ENCODE assay signal across 18 mouse cellular contexts in the genomic region with DNA sequence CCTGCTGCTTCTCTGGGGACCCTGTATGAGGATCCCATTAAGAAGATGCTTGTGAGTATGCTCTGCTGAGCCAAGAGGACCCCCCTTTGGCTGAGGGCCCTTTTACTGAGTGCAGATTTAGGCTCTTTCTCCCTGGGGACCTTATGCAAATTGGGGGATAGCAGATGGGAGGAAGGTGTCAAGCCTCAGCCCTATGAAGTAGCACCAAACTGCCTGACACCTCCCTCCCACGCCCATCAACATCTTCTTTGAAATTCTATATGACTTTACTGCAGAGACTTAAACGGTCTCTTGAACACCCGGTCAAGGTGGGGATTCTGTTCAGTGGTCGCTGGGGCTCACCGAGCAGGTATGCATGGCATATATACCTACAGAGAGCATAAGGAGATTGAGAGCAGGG. TPM values are rescaled to one million over a fixed set of nuclear protein-coding genes. Genes with fewer than 3 reads are reported as not detected.
DNase-seq lines count a peak whose midpoint lies in the region; ATAC-seq and TF ChIP-seq lines count a peak whose summit lies in the region.
"Had no signal": no experiment of that assay in that cellular context is flagged by ENCODE, and none has a peak within 500 bp of the region (broad histone marks: within the 10 kb centered on the region; RNA-seq: fewer than 3 reads in every experiment).

No protein-coding gene starts in this region.

- H3K4me3 ChIP-seq in heart, adult 2 months, result no peak overlapping the region
- no peak overlapping the region for H3K4me3 ChIP-seq in neural tube, embryonic 13.5 days
- H3K4me3 ChIP-seq: embryonic facial prominence, embryonic 12.5 days; heart, embryonic 12.5 days; liver, embryonic 15.5 days had no signal

- peak overlapping the region; percentile 54 for H3K27ac ChIP-seq in heart, adult 2 months
- H3K27ac ChIP-seq in neural tube, embryonic 13.5 days (replicated peaks), result no peak overlapping the region
- H3K27ac ChIP-seq: embryonic facial prominence, embryonic 12.5 days; liver, embryonic 15.5 days had no signal

- no peak for TF ChIP-seq CTCF in heart, adult 2 months (IDR thresholded peaks at IDR 0.05)

- peaks cover 6% of the 10 kb centered on the region; the same call in 1 of the 2 replicates for H3K79me2 ChIP-seq in heart, adult 2 months (replicated peaks; ENCODE audit: control insufficient read depth, insufficient read depth, low read length)

- intact Hi-C loops in heart, adult 2 months (cut with DNase I), result no loop called here

- H3K9me3 ChIP-seq in neural tube, embryonic 13.5 days, result no peaks in the 10 kb centered on the region
- H3K9me3 ChIP-seq: embryonic facial prominence, embryonic 12.5 days; heart, embryonic 12.5 days; liver, embryonic 15.5 days had no signal

- no peak for TF ChIP-seq POLR2A in heart, adult 2 months (IDR thresholded peaks at IDR 0.05; ENCODE audit: insufficient read depth, low read depth, low read length)

- ATAC-seq in neural tube, embryonic 13.5 days (ENCODE audit: low read depth), result 0 out of 2 replicates have a peak, but pooled peaks have one; percentile 20
- ATAC-seq in neutrophil, adult 5-6 weeks (ENCODE audit: extremely low read depth, insufficient number of reproducible peaks, low FRiP score, poor library complexity, severe bottlenecking), result peak; percentile 88
- no peak for ATAC-seq in granulocyte monocyte progenitor cell, adult 5-6 weeks (replicated peaks; ENCODE audit: poor library complexity, severe bottlenecking)
- ATAC-seq: forebrain, embryonic 14.5 days; inflammation-experienced regulatory T-cells, adult 6 months; Patski had no signal

- peaks cover 7% of the 10 kb centered on the region; the same call in 1 of the 2 replicates for H3K36me3 ChIP-seq in heart, adult 2 months (ENCODE audit: control insufficient read depth, insufficient read depth, low read length)
- no peaks in the 10 kb centered on the region for H3K36me3 ChIP-seq in neural tube, embryonic 13.5 days
- H3K36me3 ChIP-seq: embryonic facial prominence, embryonic 12.5 days; heart, embryonic 12.5 days; liver, embryonic 15.5 days had no signal

- no peak overlapping the region for H3K9ac ChIP-seq in heart, adult 2 months (ENCODE audit: low read depth, low read length)
- no peak overlapping the region for H3K9ac ChIP-seq in neural tube, embryonic 13.5 days
- H3K9ac ChIP-seq: embryonic facial prominence, embryonic 12.5 days; heart, embryonic 12.5 days; liver, embryonic 15.5 days had no signal

- H3K4me1 ChIP-seq in heart, adult 2 months (ENCODE audit: control insufficient read depth, insufficient read depth, low read length), result peaks cover 23% of the 10 kb centered on the region
- peaks cover 80% of the 10 kb centered on the region for H3K4me1 ChIP-seq in neural tube, embryonic 13.5 days (replicated peaks)

- TF ChIP-seq EP300 in heart, adult 2 months (IDR thresholded peaks at IDR 0.05; ENCODE audit: insufficient read depth, low read depth, low read length), result no peak

- DNase-seq in heart, adult 2 months, result no peak
- DNase-seq in heart, postnatal 4 days, result no peak
- no peak for DNase-seq in neural tube, embryonic 10.5 days (ENCODE audit: extremely low spot score, low spot score)
- DNase-seq in urinary bladder, postnatal 10 days (ENCODE audit: low spot score), result no peak
- DNase-seq: cerebellum, adult 18-20 months; left cerebral cortex, postnatal 4 days; lung, postnatal 14 days; midbrain, embryonic 14.5 days; thymus, postnatal 36 days had no signal

- H3K4me2 ChIP-seq in neural tube, embryonic 13.5 days, result no peak overlapping the region
- H3K4me2 ChIP-seq: embryonic facial prominence, embryonic 12.5 days; heart, embryonic 12.5 days; liver, embryonic 15.5 days had no signal

- H3K27me3 ChIP-seq in heart, adult 2 months (ENCODE audit: control insufficient read depth, insufficient read depth, low read length), result no peaks in the 10 kb centered on the region
- no peaks in the 10 kb centered on the region for H3K27me3 ChIP-seq in neural tube, embryonic 13.5 days
- H3K27me3 ChIP-seq: embryonic facial prominence, embryonic 12.5 days; heart, embryonic 12.5 days; Patski had no signal

- WGBS in heart, adult 2 months, result 69% methylated on average over 5 of the region's 5 CpGs
- 38% methylated on average over 5 of the region's 5 CpGs for WGBS in neural tube, embryonic 13.5 days

RNA-seq across cellular contexts. Expression of gene Pik3c2b, which starts 7.6 kb away (rescaled TPM):
- total RNA-seq in heart, adult 2 months (2021), result 10 to 100 TPM; 14.6 to 19.4 TPM
- polyA plus RNA-seq in heart, adult 2 months (2012; rRNA removed), result 19.9 and 22.0 TPM in 2 replicates
- total RNA-seq in heart, postnatal 4 days (2021), result 10 to 100 TPM; 29.8 to 30.8 TPM
- polyA plus RNA-seq in neural tube, embryonic 13.5 days (2015; fragmentation: Nextera tagmentation; extraction: Ambion mirVana), result 13.9 and 14.0 TPM in 2 replicates
- 33.1 and 34.9 TPM in 2 replicates for total RNA-seq in neutrophil, adult 5-6 weeks (2017)
- total RNA-seq in granulocyte monocyte progenitor cell, adult 5-6 weeks (2014; fragmentation: Nextera tagmentation), result 2.4 and 3.2 TPM in 2 replicates
- total RNA-seq in granulocyte monocyte progenitor cell, adult 5-6 weeks (2017), result 1.1 and 1.4 TPM in 2 replicates

RNA-seq across cellular contexts. Expression of gene Mdm4, which starts 22.7 kb away (rescaled TPM):
- 10 to 100 TPM; 23.7 to 25.9 TPM for total RNA-seq in heart, adult 2 months (2021)
- polyA plus RNA-seq in heart, adult 2 months (2012; rRNA removed), result 22.9 and 43.2 TPM in 2 replicates
- total RNA-seq in heart, postnatal 4 days (2021), result 10 to 100 TPM; 55.1 to 59.8 TPM
- 30.0 and 33.6 TPM in 2 replicates for polyA plus RNA-seq in neural tube, embryonic 13.5 days (2015; fragmentation: Nextera tagmentation; extraction: Ambion mirVana)
- total RNA-seq in neutrophil, adult 5-6 weeks (2017), result 312 and 322 TPM in 2 replicates
- 92.5 and 103 TPM in 2 replicates for total RNA-seq in granulocyte monocyte progenitor cell, adult 5-6 weeks (2014; fragmentation: Nextera tagmentation)
- total RNA-seq in granulocyte monocyte progenitor cell, adult 5-6 weeks (2017), result 77.9 and 121 TPM in 2 replicates
